9 mouse cellular contexts compared by ENCODE assay signal in genomic region chr2:179661998-179662714, GRCm38 (mm10).
A peak's percentile ranks its signal among the peaks of the same experiment; 100 is the strongest.
DNase-seq lines count a peak whose midpoint lies in the region; ATAC-seq and TF ChIP-seq lines count a peak whose summit lies in the region.
"Had no signal": no experiment of that assay in that cellular context is flagged by ENCODE, and none has a peak within 500 bp of the region (broad histone marks: within the 10 kb centered on the region; RNA-seq: fewer than 3 reads in every experiment).

No protein-coding gene starts in this region.

- no peaks in the 10 kb centered on the region for H3K36me3 ChIP-seq in heart, embryonic 15.5 days
- H3K36me3 ChIP-seq in forebrain, embryonic 16.5 days (ENCODE audit: control insufficient read depth, insufficient read depth), result no peaks in the 10 kb centered on the region
- no peaks in the 10 kb centered on the region for H3K36me3 ChIP-seq in kidney, postnatal 0 days (ENCODE audit: insufficient read depth, low read length)
- no peaks in the 10 kb centered on the region for H3K36me3 ChIP-seq in midbrain, embryonic 16.5 days (ENCODE audit: control insufficient read depth, insufficient read depth, low read length)

- 3% methylated on average over 18 of the region's 20 CpGs for WGBS in heart, embryonic 15.5 days
- WGBS in forebrain, embryonic 16.5 days, result 5% methylated on average over 20 of the region's 20 CpGs
- 1% methylated on average over 20 of the region's 20 CpGs for WGBS in kidney, postnatal 0 days
- 7% methylated on average over 20 of the region's 20 CpGs for WGBS in midbrain, embryonic 16.5 days

- no peak for ATAC-seq in heart, embryonic 15.5 days (replicated peaks; ENCODE audit: insufficient number of reproducible peaks, insufficient read depth, low FRiP score, low read depth)
- no peak for ATAC-seq in forebrain, embryonic 16.5 days
- peak; percentile 64; the same call in 1 of the 2 replicates for ATAC-seq in kidney, postnatal 0 days (replicated peaks; ENCODE audit: low FRiP score, low read depth)
- ATAC-seq in midbrain, embryonic 16.5 days, result no peak

- TF ChIP-seq CTCF in kidney, postnatal 0 days (IDR thresholded peaks at IDR 0.05; ENCODE audit: low read depth), result no peak

- H3K4me1 ChIP-seq in heart, embryonic 15.5 days (replicated peaks), result no peaks in the 10 kb centered on the region
- H3K4me1 ChIP-seq in forebrain, embryonic 16.5 days (replicated peaks; ENCODE audit: control insufficient read depth, insufficient read depth, low read length), result peaks cover 30% of the 10 kb centered on the region
- no peaks in the 10 kb centered on the region for H3K4me1 ChIP-seq in kidney, postnatal 0 days (replicated peaks; ENCODE audit: insufficient read depth, low read length)
- H3K4me1 ChIP-seq in midbrain, embryonic 16.5 days (ENCODE audit: control insufficient read depth, insufficient read depth, low read length), result peaks cover 12% of the 10 kb centered on the region

- H3K27ac ChIP-seq in heart, embryonic 15.5 days, result no peak overlapping the region
- H3K27ac ChIP-seq in forebrain, embryonic 16.5 days (ENCODE audit: low read length), result no peak overlapping the region
- H3K27ac ChIP-seq in kidney, postnatal 0 days, result no peak overlapping the region
- H3K27ac ChIP-seq in midbrain, embryonic 16.5 days (ENCODE audit: low read length), result no peak overlapping the region

- H3K9ac ChIP-seq in heart, embryonic 15.5 days, result no peak overlapping the region
- H3K9ac ChIP-seq in forebrain, embryonic 16.5 days (replicated peaks; ENCODE audit: low read depth, low read length), result no peak overlapping the region
- H3K9ac ChIP-seq in kidney, postnatal 0 days (ENCODE audit: low read depth, low read length), result no peak overlapping the region
- H3K9ac ChIP-seq in midbrain, embryonic 16.5 days (ENCODE audit: low read depth, low read length), result no peak overlapping the region

- peak overlapping the region; percentile 35 for H3K4me3 ChIP-seq in heart, embryonic 15.5 days
- no peak overlapping the region for H3K4me3 ChIP-seq in forebrain, embryonic 16.5 days (replicated peaks; ENCODE audit: low read length)
- 0 out of 2 replicates have a peak overlapping the region, but pooled peaks have one; percentile 6 for H3K4me3 ChIP-seq in kidney, postnatal 0 days (replicated peaks; ENCODE audit: low read depth, low read length)
- no peak overlapping the region for H3K4me3 ChIP-seq in midbrain, embryonic 16.5 days (ENCODE audit: low read depth, low read length)

- H3K4me2 ChIP-seq in heart, embryonic 15.5 days, result peak overlapping the region; percentile 60
- peak overlapping the region; percentile 18; the same call in 1 of the 2 replicates for H3K4me2 ChIP-seq in forebrain, embryonic 16.5 days (ENCODE audit: low read length)
- peak overlapping the region; percentile 47 for H3K4me2 ChIP-seq in kidney, postnatal 0 days (ENCODE audit: low read length)
- peak overlapping the region; percentile 21 for H3K4me2 ChIP-seq in midbrain, embryonic 16.5 days (ENCODE audit: low read length)

- no peak for DNase-seq in heart, adult 11 months
- DNase-seq in kidney, postnatal 0 days (ENCODE audit: low spot score), result peak; percentile 19
- no peak for DNase-seq in B cell, adult 2 months
- DNase-seq in thymus, postnatal 10 days (ENCODE audit: low spot score in 2 of 2), result no peak
- no peak for DNase-seq in right cerebral cortex, postnatal 36 days (ENCODE audit: low spot score in 2 of 2)
- DNase-seq: cerebellum, postnatal 36 days had no signal

- H3K9me3 ChIP-seq in heart, embryonic 15.5 days (replicated peaks), result no peaks in the 10 kb centered on the region
- no peaks in the 10 kb centered on the region for H3K9me3 ChIP-seq in forebrain, embryonic 16.5 days (ENCODE audit: control insufficient read depth, low read length)
- no peaks in the 10 kb centered on the region for H3K9me3 ChIP-seq in kidney, postnatal 0 days (replicated peaks; ENCODE audit: low read length)
- no peaks in the 10 kb centered on the region for H3K9me3 ChIP-seq in midbrain, embryonic 16.5 days (replicated peaks; ENCODE audit: control insufficient read depth, low read length, poor library complexity, severe bottlenecking)

- H3K27me3 ChIP-seq in heart, embryonic 15.5 days, result peaks cover 16% of the 10 kb centered on the region
- no peaks in the 10 kb centered on the region for H3K27me3 ChIP-seq in forebrain, embryonic 16.5 days (replicated peaks; ENCODE audit: control insufficient read depth, insufficient read depth, low read length)
- H3K27me3 ChIP-seq in kidney, postnatal 0 days (ENCODE audit: insufficient read depth, low read length), result no peaks in the 10 kb centered on the region
- H3K27me3 ChIP-seq in midbrain, embryonic 16.5 days (ENCODE audit: control insufficient read depth, insufficient read depth, low read depth, low read length), result peaks cover 5% of the 10 kb centered on the region

Comparison
In these comparisons a context has a peak if more than half of its experiments do, and no peak if none do; other contexts are left out.
1. H3K4me3 ChIP-seq: peak in heart, embryonic 15.5 days (single experiment) and kidney, postnatal 0 days (single experiment); none in forebrain, embryonic 16.5 days (single experiment) and midbrain, embryonic 16.5 days (single experiment).
2. Peak in every context shown above with its lines, with median percentiles within 50 percentile points of each other: H3K4me2 ChIP-seq.